Mouse (Mus musculus) kidney, embryonic 14.5 days (tissue): Measurements from ENCODE around the gene Cdk5. TPM values are rescaled to one million over a fixed set of nuclear protein-coding genes. Genes with fewer than 3 reads are reported as not detected.

Source experiments
- ATAC-seq: fragments of 200-750 bp; cut with Nextera tagmentation; 2 replicates; pipeline ENCODE4 v1.8.0; 2017; ENCODE audit warnings: moderate number of reproducible peaks, mild to moderate bottlenecking, moderate TSS enrichment, moderate library complexity; ENCODE audit not compliant: low FRiP score, low TSS enrichment
- H3K27ac ChIP-seq: fragments of 300-500 bp; sonication (generic); 2 replicates; pipeline ENCODE4 v1.5.1; 2014; ENCODE audit warnings: low read depth, mild to moderate bottlenecking, low read length, moderate library complexity, mixed read lengths
- H3K27me3 ChIP-seq: fragments of 300-500 bp; sonication (generic); 2 replicates; pipeline ENCODE4 v1.6.1; 2014; ENCODE audit warnings: mild to moderate bottlenecking, low read length; ENCODE audit not compliant: control insufficient read depth, insufficient read depth
- H3K36me3 ChIP-seq: fragments of 300-500 bp; sonication (generic); 2 replicates; pipeline ENCODE4 v1.6.1; 2014; ENCODE audit warnings: low read length, mixed read lengths; ENCODE audit not compliant: control insufficient read depth, insufficient read depth
- H3K4me1 ChIP-seq: fragments of 300-500 bp; sonication (generic); 2 replicates; pipeline ENCODE4 v1.6.1; 2014; ENCODE audit warnings: low read length, mixed read lengths; ENCODE audit not compliant: control insufficient read depth, insufficient read depth
- H3K4me2 ChIP-seq: fragments of 300-500 bp; sonication (generic); replicated peaks from 2 replicates; pipeline ENCODE4 v1.6.1; 2014; ENCODE audit warnings: low read depth, mild to moderate bottlenecking, low read length
- H3K4me3 ChIP-seq: fragments of 300-500 bp; sonication (generic); 2 replicates; pipeline ENCODE4 v1.5.1; 2014; ENCODE audit warnings: mild to moderate bottlenecking, low read length
- H3K9ac ChIP-seq: fragments of 300-500 bp; sonication (generic); 2 replicates; pipeline ENCODE4 v1.6.1; 2014; ENCODE audit warnings: low read depth, mild to moderate bottlenecking, low read length, moderate library complexity
- H3K9me3 ChIP-seq: fragments of 300-500 bp; sonication (generic); 2 replicates; pipeline ENCODE4 v1.6.1; 2016; ENCODE audit warnings: low read length; ENCODE audit not compliant: control insufficient read depth
- WGBS: fragments of 180-500 bp; shearing (Covaris S2); extraction: QIAGEN DNeasy Blood & Tissue Kit; methylation state at CpG from one replicate; pipeline ENCODE4 v1.1.7; 2014; 5-methylcytosine and 5-hydroxymethylcytosine counted together
- polyA plus RNA-seq: library from polyadenylated mRNA; unstranded; fragments of >200 nt; fragmentation: Nextera tagmentation; extraction: Ambion mirVana; gene quantifications from 2 replicates; pipeline ENCODE4 v1.2.1, GENCODE M21; 2014

The Cdk5 gene
- polyA plus RNA-seq, 1 experiment from 2014 or later = 45.5 TPM

DNA sequence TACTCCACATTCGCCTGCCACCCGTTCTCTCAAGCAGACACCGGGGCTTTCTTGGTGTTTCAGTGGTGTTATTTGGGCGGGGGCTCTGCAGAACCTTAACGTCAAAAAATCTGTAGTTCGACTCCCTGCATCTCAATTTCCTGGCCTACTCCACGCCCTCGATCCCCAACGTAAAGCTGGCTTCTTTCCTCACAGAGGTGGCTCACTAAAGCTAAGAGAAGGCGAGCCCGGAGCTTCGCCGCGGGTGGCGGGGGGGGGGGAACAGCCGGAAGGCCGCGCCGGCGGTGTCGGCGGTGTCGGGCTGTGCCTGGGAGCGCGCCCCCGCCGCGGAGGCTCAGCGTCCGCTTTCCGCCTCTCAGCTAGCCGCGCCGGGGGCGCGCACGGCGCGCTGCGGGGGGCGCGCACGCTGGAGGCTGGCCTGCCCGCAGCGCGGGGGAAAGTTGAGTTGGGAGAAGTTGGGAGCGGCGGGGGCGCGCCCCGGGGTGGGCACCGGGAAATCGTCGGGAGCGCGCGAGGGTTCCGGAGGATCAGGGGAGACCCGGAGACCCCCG is 1.6 kb upstream of the Cdk5 start:
- WGBS = 1% methylated on average over 48 of the region's 60 CpGs
- H3K9ac ChIP-seq = peak overlapping the region; percentile 66
- H3K4me3 ChIP-seq = peak overlapping the region; percentile 63
- peak overlapping the region; percentile 87; the same call in 1 of the 2 replicates for H3K27ac ChIP-seq
- H3K4me1 ChIP-seq = peaks cover 31% of the 10 kb centered on the region
- no peaks in the 10 kb centered on the region for H3K9me3 ChIP-seq
- H3K27me3 ChIP-seq = no peaks in the 10 kb centered on the region
- peak overlapping the region; percentile 86 for H3K4me2 ChIP-seq
- ATAC-seq = peak; percentile 28
- peaks cover 20% of the 10 kb centered on the region for H3K36me3 ChIP-seq

DNA sequence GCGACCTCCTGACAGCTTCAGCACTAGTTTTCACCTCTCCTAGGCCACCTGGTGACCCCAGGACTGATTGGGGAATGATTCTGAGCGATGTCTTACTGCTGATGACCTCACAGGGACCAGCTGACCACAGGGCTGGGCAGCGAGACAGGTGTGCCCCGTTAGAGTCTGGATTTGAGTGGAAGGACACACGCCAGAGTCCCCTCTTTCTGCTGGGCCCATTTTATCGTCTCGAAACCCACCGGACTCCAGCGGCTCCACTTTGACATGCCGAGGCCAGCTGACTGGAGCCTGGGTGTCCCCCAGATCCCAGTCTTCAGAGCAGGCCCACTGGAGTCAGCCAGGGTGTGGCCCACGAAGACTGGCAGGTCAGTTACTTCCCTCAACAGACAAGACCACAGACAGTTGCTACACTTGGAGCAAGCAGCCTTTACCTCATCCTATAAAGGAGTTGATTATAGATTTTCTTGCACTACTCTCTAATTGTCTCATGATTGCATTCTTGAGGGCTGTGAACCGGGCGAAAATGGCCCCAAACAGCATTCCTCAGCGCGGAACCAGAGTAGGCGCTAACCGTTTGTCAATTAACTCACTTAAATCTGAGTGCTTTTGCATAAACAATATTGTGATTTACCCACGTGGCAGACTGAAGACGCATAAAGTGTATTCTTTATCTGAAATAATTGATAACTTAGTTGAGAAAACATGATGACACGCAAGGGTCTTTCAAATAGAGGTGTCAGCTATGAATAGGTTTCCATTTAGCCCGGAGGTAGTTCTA is 863 bp upstream of the Cdk5 start:
- no peaks in the 10 kb centered on the region for H3K27me3 ChIP-seq
- H3K4me1 ChIP-seq = peaks cover 31% of the 10 kb centered on the region
- peak overlapping the region; percentile 86 for H3K4me2 ChIP-seq
- H3K9me3 ChIP-seq = no peaks in the 10 kb centered on the region
- peak overlapping the region; percentile 63 for H3K4me3 ChIP-seq
- H3K36me3 ChIP-seq = peaks cover 21% of the 10 kb centered on the region
- peak overlapping the region; percentile 66 for H3K9ac ChIP-seq
- ATAC-seq = peak; percentile 6
- WGBS = 13% methylated on average over 21 of the region's 21 CpGs
- peak overlapping the region; percentile 87 for H3K27ac ChIP-seq

DNA sequence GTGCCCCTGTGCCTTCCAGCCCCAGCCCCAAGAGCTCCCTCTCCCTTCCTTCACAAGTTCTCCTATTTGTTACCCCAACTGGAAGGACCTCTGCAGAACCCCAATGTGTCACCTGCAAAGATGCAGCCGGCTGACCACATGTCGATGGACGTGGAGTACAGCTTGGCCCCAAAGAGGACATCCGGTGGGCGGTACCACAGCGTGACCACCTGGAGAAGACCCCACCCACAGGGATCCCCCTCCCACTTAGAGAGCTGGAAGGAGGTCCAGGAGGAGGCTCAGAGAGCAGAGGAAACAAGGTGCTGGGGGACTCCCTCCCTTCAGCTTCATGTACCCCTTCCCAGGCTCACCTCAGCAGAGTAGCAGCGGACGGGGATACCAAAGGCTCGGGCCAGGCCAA is 2.9 kb downstream of the Cdk5 start:
- no peak overlapping the region for H3K4me2 ChIP-seq
- peaks cover 24% of the 10 kb centered on the region for H3K36me3 ChIP-seq
- no peaks in the 10 kb centered on the region for H3K9me3 ChIP-seq
- no peaks in the 10 kb centered on the region for H3K27me3 ChIP-seq
- H3K9ac ChIP-seq = no peak overlapping the region
- H3K27ac ChIP-seq = no peak overlapping the region
- 85% methylated on average over 9 of the region's 9 CpGs for WGBS
- no peak for ATAC-seq
- H3K4me3 ChIP-seq = no peak overlapping the region
- peaks cover 10% of the 10 kb centered on the region for H3K4me1 ChIP-seq

DNA sequence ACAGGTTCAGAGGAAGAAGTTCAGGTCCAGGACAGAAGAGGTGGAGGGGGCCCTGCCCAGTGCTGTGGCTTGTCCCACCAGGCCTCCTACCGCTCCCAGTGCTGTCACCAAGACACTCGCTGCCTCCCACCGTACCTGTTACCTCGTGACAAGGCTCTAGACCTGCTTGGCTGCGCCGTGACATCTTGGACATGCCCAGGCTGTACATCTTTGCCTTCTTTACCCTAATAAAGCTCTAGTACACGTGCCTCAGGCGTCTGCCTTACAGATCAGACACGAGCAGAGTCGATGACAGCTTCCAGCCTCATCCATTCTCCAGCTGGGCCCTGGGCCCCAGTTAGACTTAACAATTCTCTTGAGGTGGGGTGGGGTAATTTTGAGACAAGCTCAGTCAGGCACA is 5.7 kb downstream of the Cdk5 start:
- ATAC-seq = no peak
- Histone ChIP-seq H3K36me3 (peaks cover 24% of the 10 kb centered on the region), H3K27me3 (no peaks in the 10 kb centered on the region), H3K4me2 (no peak overlapping the region), H3K4me1 (peaks cover 21% of the 10 kb centered on the region), H3K4me3 (no peak overlapping the region), H3K9me3 (no peaks in the 10 kb centered on the region), H3K9ac (no peak overlapping the region), H3K27ac (no peak overlapping the region)
- 86% methylated on average over 10 of the region's 10 CpGs for WGBS

DNA sequence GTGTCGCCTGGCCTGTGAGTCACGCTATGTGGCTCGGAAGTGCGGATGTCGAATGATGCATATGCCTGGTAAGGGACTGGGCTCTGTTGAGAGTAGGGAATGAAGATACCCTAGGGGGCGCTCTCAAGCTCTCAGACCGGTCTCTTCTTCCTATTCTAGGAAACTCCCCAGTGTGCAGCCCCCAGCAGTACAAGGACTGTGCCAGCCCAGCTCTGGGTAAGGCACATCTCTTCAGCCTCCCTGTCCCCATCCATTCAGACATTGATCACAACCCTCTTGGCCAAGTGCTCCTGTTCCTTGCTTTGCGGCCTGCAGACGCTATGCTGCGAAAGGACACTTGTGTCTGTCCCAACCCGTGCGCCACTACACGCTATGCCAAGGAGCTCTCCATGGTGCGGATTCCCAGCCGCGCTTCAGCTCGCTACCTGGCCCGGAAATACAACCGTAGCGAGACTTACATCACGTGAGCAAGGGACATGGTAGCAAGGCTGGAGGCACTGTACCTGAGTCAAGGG is 7.1 kb downstream of the Cdk5 start:
- Histone ChIP-seq H3K9me3 (no peaks in the 10 kb centered on the region), H3K4me3 (no peak overlapping the region), H3K4me1 (peaks cover 19% of the 10 kb centered on the region), H3K9ac (no peak overlapping the region), H3K27me3 (no peaks in the 10 kb centered on the region), H3K27ac (no peak overlapping the region), H3K36me3 (peaks cover 24% of the 10 kb centered on the region), H3K4me2 (no peak overlapping the region; the same call in 1 of the 2 replicates)
- ATAC-seq = peak; percentile 42
- 3% methylated on average over 21 of the region's 21 CpGs for WGBS

DNA sequence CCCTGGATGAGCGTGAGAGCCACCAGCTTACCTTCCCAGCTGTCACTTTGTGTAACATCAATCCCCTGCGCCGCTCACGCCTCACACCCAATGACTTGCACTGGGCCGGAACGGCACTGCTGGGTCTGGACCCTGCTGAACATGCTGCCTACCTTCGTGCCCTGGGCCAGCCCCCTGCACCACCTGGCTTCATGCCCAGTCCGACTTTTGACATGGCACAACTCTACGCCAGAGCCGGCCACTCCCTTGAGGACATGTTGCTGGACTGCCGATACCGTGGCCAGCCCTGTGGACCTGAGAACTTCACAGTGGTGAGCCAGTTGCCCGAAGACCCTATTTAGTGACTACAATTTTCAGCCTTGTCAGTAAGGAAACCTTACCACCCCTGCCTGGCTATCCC is 9.4 kb downstream of the Cdk5 start:
- Histone ChIP-seq H3K4me1 (peaks cover 19% of the 10 kb centered on the region), H3K9ac (no peak overlapping the region), H3K27ac (no peak overlapping the region), H3K36me3 (peaks cover 6% of the 10 kb centered on the region; the same call in 1 of the 2 replicates), H3K9me3 (no peaks in the 10 kb centered on the region), H3K4me2 (peak overlapping the region; percentile 10; the same call in 1 of the 2 replicates), H3K27me3 (no peaks in the 10 kb centered on the region), H3K4me3 (no peak overlapping the region)
- 75% methylated on average over 13 of the region's 13 CpGs for WGBS
- no peak; the same call in 1 of the 2 replicates for ATAC-seq

DNA sequence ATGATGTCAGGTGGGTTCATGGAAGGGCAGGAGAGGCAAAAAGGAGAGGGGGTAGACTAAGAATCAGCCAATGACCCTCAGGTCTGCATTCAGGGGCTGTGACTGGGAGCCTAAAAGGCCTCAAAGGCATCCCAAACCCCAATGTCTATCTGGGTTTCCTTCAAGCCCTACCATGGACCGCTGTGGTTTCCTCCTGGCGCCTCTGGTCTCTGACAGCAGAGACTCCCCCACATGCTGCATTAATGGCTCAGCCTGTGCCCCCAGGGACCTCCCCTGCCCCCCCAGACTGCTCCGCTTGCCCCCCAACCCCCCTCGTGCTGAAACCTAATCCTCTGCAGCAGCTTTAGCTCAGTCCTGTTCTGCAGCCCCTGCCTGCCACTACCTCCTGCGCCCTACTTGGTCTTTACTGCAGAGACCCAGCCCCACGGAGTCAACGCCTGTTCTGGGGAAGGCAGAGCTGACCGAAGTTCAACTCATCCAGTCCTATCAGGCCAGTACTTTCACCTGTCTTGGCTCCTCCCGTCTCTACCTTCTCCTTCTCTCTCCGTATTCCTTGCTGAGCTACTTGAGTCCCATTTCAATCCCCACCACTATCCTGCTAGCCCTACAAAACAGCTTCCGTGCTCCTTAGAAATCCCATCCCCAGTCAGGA is 10.2 kb downstream of the Cdk5 start, which contains the start of gene Asic3:
Gene Asic3 (plus strand): TSS at position 351 of the 652 bp plus-strand sequence.
- Histone ChIP-seq H3K36me3 (peaks cover 7% of the 10 kb centered on the region), H3K4me1 (peaks cover 19% of the 10 kb centered on the region), H3K27ac (0 out of 2 replicates have a peak within 1 kb of the TSS, but pooled peaks have one; percentile 9), H3K9me3 (no peaks in the 10 kb centered on the region), H3K4me3 (no peak within 1 kb of the TSS), H3K9ac (no peak within 1 kb of the TSS), H3K27me3 (no peaks in the 10 kb centered on the region), H3K4me2 (peak within 1 kb of the TSS; percentile 10; the same call in 1 of the 2 replicates)
- 23% methylated on average over 11 of the region's 11 CpGs for WGBS
- no peak for ATAC-seq

DNA sequence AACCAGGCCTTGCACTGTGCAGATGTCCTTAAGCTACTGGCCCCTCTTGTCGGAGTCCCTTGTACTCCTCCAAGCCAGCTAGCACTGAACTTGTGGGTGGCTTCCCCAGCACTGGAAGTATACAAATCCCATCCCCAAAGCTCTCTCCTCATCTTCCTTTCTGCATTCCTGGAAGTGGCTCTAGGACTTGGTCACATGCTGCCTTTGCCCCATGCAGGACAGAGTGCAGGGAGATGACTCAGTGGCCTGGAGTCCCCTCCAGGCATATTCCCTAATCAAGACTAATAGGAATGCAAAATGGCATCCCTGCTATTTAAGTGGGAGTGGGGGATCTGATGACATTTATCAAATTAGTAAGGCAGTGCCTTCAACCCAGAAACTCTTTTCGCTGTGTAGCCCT is 11.3 kb downstream of the Cdk5 start:
- peaks cover 15% of the 10 kb centered on the region for H3K36me3 ChIP-seq
- 85% methylated on average over 2 of the region's 2 CpGs for WGBS
- H3K4me1 ChIP-seq = peaks cover 19% of the 10 kb centered on the region
- no peak for ATAC-seq
- H3K27ac ChIP-seq = no peak overlapping the region
- H3K4me2 ChIP-seq = no peak overlapping the region
- H3K4me3 ChIP-seq = no peak overlapping the region
- H3K9me3 ChIP-seq = no peaks in the 10 kb centered on the region
- no peaks in the 10 kb centered on the region for H3K27me3 ChIP-seq
- no peak overlapping the region for H3K9ac ChIP-seq
